Mouse (Mus musculus) layer of hippocampus, postnatal 25 days (tissue): ENCODE measurements around the gene Prss54. TPM values are rescaled to one million over a fixed set of nuclear protein-coding genes. Genes with fewer than 3 reads are reported as not detected.
"Not testable (repeated sequence)": the region's sequence is repeated elsewhere in the genome, so short reads cannot be mapped to it uniquely, and the experiment has no call there.

Source experiments
- DNase-seq, 2 experiments: peaks; one replicate each; pipeline ENCODE4 v3.0.0; 2022; ENCODE audit warnings: mixed read lengths in 2 of 2, low spot score in 1 of 2; ENCODE audit errors: extremely low spot score in 1 of 2
- total RNA-seq, 2 experiments: library from RNA; stranded (reverse); gene quantifications; 2 replicates each; pipeline ENCODE4 v1.2.3; 2021

Prss54 gene
- total RNA-seq = not detected

GRCm38 (mm10) chr8:95576240-95576639 lies at the start of gene Prss54:
Gene Prss54, minus strand, starts transcription at chr8:95576340.
- DNase-seq = no peak

- DNase-seq = no peak
Observed at GRCm38 (mm10) chr8:95624833-95625232, 48.7 kb upstream of the Prss54 start.

GRCm38 (mm10) chr8:95620046-95620445 lies 43.9 kb upstream of the Prss54 start:
- DNase-seq = no peak

GRCm38 (mm10) chr8:95616383-95616782 lies 40.2 kb upstream of the Prss54 start:
- no peak for DNase-seq

- DNase-seq = no peak
Observed at GRCm38 (mm10) chr8:95611769-95612168, 35.6 kb upstream of the Prss54 start.

- no peak for DNase-seq
Observed at GRCm38 (mm10) chr8:95610749-95611148, 34.6 kb upstream of the Prss54 start.

GRCm38 (mm10) chr8:95609406-95609805 lies 33.3 kb upstream of the Prss54 start:
- DNase-seq = no peak

- no peak for DNase-seq
Observed at GRCm38 (mm10) chr8:95607210-95607609, 31.1 kb upstream of the Prss54 start.

GRCm38 (mm10) chr8:95606509-95606908 lies 30.4 kb upstream of the Prss54 start:
- not testable (repeated sequence) for DNase-seq

GRCm38 (mm10) chr8:95602168-95602567 lies 26.0 kb upstream of the Prss54 start:
- no peak for DNase-seq

- no peak for DNase-seq
Observed at GRCm38 (mm10) chr8:95601306-95601705, 25.2 kb upstream of the Prss54 start.

- DNase-seq = peak; percentile 76 to 90
Observed at GRCm38 (mm10) chr8:95599861-95600260, 23.7 kb upstream of the Prss54 start.

- DNase-seq = no peak
Observed at GRCm38 (mm10) chr8:95596841-95597241, 20.7 kb upstream of the Prss54 start.

GRCm38 (mm10) chr8:95595131-95595530 lies 19.0 kb upstream of the Prss54 start:
- no peak for DNase-seq

- no peak for DNase-seq
Observed at GRCm38 (mm10) chr8:95593439-95594393, 17.6 kb upstream of the Prss54 start.

GRCm38 (mm10) chr8:95592131-95592780 lies 16.1 kb upstream of the Prss54 start:
- DNase-seq = no peak

GRCm38 (mm10) chr8:95590539-95590938 lies 14.4 kb upstream of the Prss54 start:
- DNase-seq = no peak

GRCm38 (mm10) chr8:95589282-95589681 lies 13.1 kb upstream of the Prss54 start:
- DNase-seq = no peak

GRCm38 (mm10) chr8:95587339-95587738 lies 11.2 kb upstream of the Prss54 start:
- DNase-seq = no peak

GRCm38 (mm10) chr8:95573146-95573545 lies 3.0 kb downstream of the Prss54 start:
- DNase-seq = no peak

- DNase-seq = no peak
Observed at GRCm38 (mm10) chr8:95566809-95567208, 9.3 kb downstream of the Prss54 start.

GRCm38 (mm10) chr8:95566217-95566616 lies 9.9 kb downstream of the Prss54 start:
- no peak for DNase-seq
